Mouse (Mus musculus) liver, postnatal 0 days (tissue): ENCODE measurements around the gene Acot11.
A peak's percentile ranks its signal among the peaks of the same experiment; 100 is the strongest.

ENCODE experiments used
- CTCF ChIP-seq: sonication (generic); IDR thresholded peaks from 2 replicates; pipeline ENCODE4 v1.5.1; 2016; ENCODE audit warnings: antibody characterized with exemption, low read depth
- EP300 ChIP-seq: IDR thresholded peaks from 2 replicates; pipeline ENCODE4 v1.6.1; 2016; ENCODE audit warnings: antibody characterized with exemption, low read depth, mild to moderate bottlenecking

GRCm38 (mm10) chr4:106839964-106840611, 35.3 kb upstream of the Acot11 start:
- TF ChIP-seq CTCF, result 0 out of 2 replicates have a peak, but pooled peaks have one; percentile 9
- TF ChIP-seq EP300, result no peak
